Mouse (Mus musculus) midbrain, embryonic 13.5 days (tissue): ENCODE data around the gene Kcnma1. TPM values are rescaled to one million over a fixed set of nuclear protein-coding genes. Genes with fewer than 3 reads are reported as not detected.

Experiments
- ATAC-seq: fragments of 200-750 bp; cut with Nextera tagmentation; 2 replicates; pipeline ENCODE4 v1.8.0; 2017; ENCODE audit warnings: mild to moderate bottlenecking, moderate TSS enrichment, moderate library complexity
- H3K27ac ChIP-seq: fragments of 300-500 bp; sonication (generic); 2 replicates; pipeline ENCODE4 v1.5.1; 2015; ENCODE audit warnings: inconsistent platforms, mild to moderate bottlenecking, moderate library complexity
- H3K27me3 ChIP-seq: fragments of 300-500 bp; sonication (generic); 2 replicates; pipeline ENCODE4 v1.6.1; 2015; ENCODE audit warnings: mild to moderate bottlenecking, inconsistent platforms
- H3K36me3 ChIP-seq: fragments of 300-500 bp; sonication (generic); 2 replicates; pipeline ENCODE4 v1.6.1; 2015; ENCODE audit warnings: mild to moderate bottlenecking, inconsistent platforms
- H3K4me1 ChIP-seq: fragments of 300-500 bp; sonication (generic); replicated peaks from 2 replicates; pipeline ENCODE4 v1.6.1; 2015; ENCODE audit warnings: inconsistent platforms
- H3K4me2 ChIP-seq: fragments of 300-500 bp; sonication (generic); replicated peaks from 2 replicates; pipeline ENCODE4 v1.6.1; 2015; ENCODE audit warnings: moderate library complexity, mild to moderate bottlenecking, inconsistent platforms
- H3K4me3 ChIP-seq: fragments of 300-500 bp; sonication (generic); replicated peaks from 2 replicates; pipeline ENCODE4 v1.5.1; 2015; ENCODE audit warnings: mild to moderate bottlenecking, inconsistent platforms
- H3K9ac ChIP-seq: fragments of 300-500 bp; sonication (generic); replicated peaks from 2 replicates; pipeline ENCODE4 v1.6.1; 2015; ENCODE audit warnings: mild to moderate bottlenecking, inconsistent platforms
- H3K9me3 ChIP-seq: fragments of 300-500 bp; sonication (generic); 2 replicates; pipeline ENCODE4 v1.6.1; 2016; ENCODE audit warnings: mild to moderate bottlenecking, inconsistent platforms
- WGBS: fragments of 180-500 bp; shearing (Covaris S2); methylation state at CpG from one replicate; pipeline ENCODE4 v1.1.7; 2015; 5-methylcytosine and 5-hydroxymethylcytosine counted together
- polyA plus RNA-seq: library from polyadenylated mRNA; unstranded; fragments of >200 nt; fragmentation: Nextera tagmentation; extraction: Ambion mirVana; gene quantifications from 2 replicates; pipeline ENCODE4 v1.2.1, GENCODE M21; 2015

Kcnma1 gene
- polyA plus RNA-seq, 1 experiment from 2014 or later: 8.1 TPM

- ATAC-seq: no peak
- no peak overlapping the region for H3K4me3 ChIP-seq
- WGBS: 54% methylated on average over 3 of the region's 3 CpGs
These were observed 308.6 kb downstream of the Kcnma1 start for GRCm38 (mm10) chr14:23705647-23706046.

GRCm38 (mm10) chr14:23704303-23704702 lies 310.0 kb downstream of the Kcnma1 start:
- no peaks in the 10 kb centered on the region for H3K36me3 ChIP-seq
- ATAC-seq: no peak
- H3K4me1 ChIP-seq: 0 out of 2 replicates have a peak, but pooled peaks cover 5% of the 10 kb centered on the region
- H3K4me2 ChIP-seq: no peak overlapping the region
- H3K9ac ChIP-seq: no peak overlapping the region
- no peaks in the 10 kb centered on the region for H3K27me3 ChIP-seq
- H3K9me3 ChIP-seq: no peaks in the 10 kb centered on the region
- H3K27ac ChIP-seq: no peak overlapping the region
- no peak overlapping the region for H3K4me3 ChIP-seq

More at GRCm38 (mm10) chr14:23705647-23706046, 308.6 kb downstream of the Kcnma1 start:
- Histone ChIP-seq H3K27ac (no peak overlapping the region), H3K27me3 (no peaks in the 10 kb centered on the region), H3K9me3 (no peaks in the 10 kb centered on the region), H3K36me3 (no peaks in the 10 kb centered on the region), H3K9ac (no peak overlapping the region), H3K4me2 (no peak overlapping the region), H3K4me1 (peaks cover 6% of the 10 kb centered on the region)

- no peaks in the 10 kb centered on the region for H3K4me1 ChIP-seq
- WGBS: 83% methylated on average over 3 of the region's 3 CpGs
- H3K9me3 ChIP-seq: no peaks in the 10 kb centered on the region
- H3K27me3 ChIP-seq: no peaks in the 10 kb centered on the region
- H3K4me3 ChIP-seq: no peak overlapping the region
- H3K27ac ChIP-seq: no peak overlapping the region
- no peak overlapping the region for H3K4me2 ChIP-seq
- no peaks in the 10 kb centered on the region for H3K36me3 ChIP-seq
- no peak overlapping the region for H3K9ac ChIP-seq
- ATAC-seq: no peak
These were observed 317.9 kb downstream of the Kcnma1 start for GRCm38 (mm10) chr14:23696341-23696740.

GRCm38 (mm10) chr14:23689681-23690080 lies 324.6 kb downstream of the Kcnma1 start:
- H3K4me2 ChIP-seq: no peak overlapping the region
- no peak overlapping the region for H3K9ac ChIP-seq
- 71% methylated on average over 5 of the region's 5 CpGs for WGBS
- H3K9me3 ChIP-seq: no peaks in the 10 kb centered on the region
- H3K27me3 ChIP-seq: no peaks in the 10 kb centered on the region
- no peaks in the 10 kb centered on the region for H3K4me1 ChIP-seq
- no peak overlapping the region for H3K4me3 ChIP-seq
- no peak overlapping the region for H3K27ac ChIP-seq
- no peaks in the 10 kb centered on the region for H3K36me3 ChIP-seq
- no peak for ATAC-seq

- H3K4me2 ChIP-seq: no peak overlapping the region
- no peak overlapping the region for H3K4me3 ChIP-seq
- 81% methylated on average over 3 of the region's 3 CpGs for WGBS
- no peak for ATAC-seq
- no peaks in the 10 kb centered on the region for H3K4me1 ChIP-seq
- no peak overlapping the region for H3K9ac ChIP-seq
- H3K27me3 ChIP-seq: no peaks in the 10 kb centered on the region
- no peaks in the 10 kb centered on the region for H3K9me3 ChIP-seq
- no peak overlapping the region for H3K27ac ChIP-seq
- H3K36me3 ChIP-seq: no peaks in the 10 kb centered on the region
These were observed 325.8 kb downstream of the Kcnma1 start for GRCm38 (mm10) chr14:23688513-23688912.

GRCm38 (mm10) chr14:23684463-23685066 lies 329.7 kb downstream of the Kcnma1 start:
- Histone ChIP-seq H3K4me1 (no peaks in the 10 kb centered on the region), H3K4me2 (no peak overlapping the region), H3K27ac (no peak overlapping the region), H3K27me3 (no peaks in the 10 kb centered on the region), H3K9ac (no peak overlapping the region), H3K4me3 (no peak overlapping the region), H3K36me3 (no peaks in the 10 kb centered on the region), H3K9me3 (no peaks in the 10 kb centered on the region)
- no peak for ATAC-seq
- 63% methylated on average over 3 of the region's 3 CpGs for WGBS

- H3K27me3 ChIP-seq: no peaks in the 10 kb centered on the region
- no peak overlapping the region for H3K4me3 ChIP-seq
- no peak overlapping the region for H3K27ac ChIP-seq
- H3K4me2 ChIP-seq: no peak overlapping the region
- H3K9ac ChIP-seq: no peak overlapping the region
- H3K4me1 ChIP-seq: no peaks in the 10 kb centered on the region
- H3K9me3 ChIP-seq: no peaks in the 10 kb centered on the region
- no peak for ATAC-seq
- WGBS: 88% methylated on average over 4 of the region's 4 CpGs
- H3K36me3 ChIP-seq: no peaks in the 10 kb centered on the region
These were observed 331.5 kb downstream of the Kcnma1 start for GRCm38 (mm10) chr14:23682758-23683157.

- no peak overlapping the region for H3K9ac ChIP-seq
- H3K9me3 ChIP-seq: no peaks in the 10 kb centered on the region
- no peak overlapping the region for H3K4me3 ChIP-seq
- H3K27me3 ChIP-seq: no peaks in the 10 kb centered on the region
- no peak for ATAC-seq
- 70% methylated on average over 2 of the region's 2 CpGs for WGBS
- no peaks in the 10 kb centered on the region for H3K36me3 ChIP-seq
- H3K27ac ChIP-seq: no peak overlapping the region
- H3K4me2 ChIP-seq: no peak overlapping the region
- H3K4me1 ChIP-seq: no peaks in the 10 kb centered on the region
These were observed 334.9 kb downstream of the Kcnma1 start for GRCm38 (mm10) chr14:23679378-23679777.

- H3K9ac ChIP-seq: no peak overlapping the region
- no peaks in the 10 kb centered on the region for H3K4me1 ChIP-seq
- ATAC-seq: no peak
- H3K27me3 ChIP-seq: no peaks in the 10 kb centered on the region
- no peak overlapping the region for H3K4me2 ChIP-seq
- WGBS: 88% methylated on average over 3 of the region's 3 CpGs
- no peaks in the 10 kb centered on the region for H3K9me3 ChIP-seq
- no peak overlapping the region for H3K4me3 ChIP-seq
- no peak overlapping the region for H3K27ac ChIP-seq
- H3K36me3 ChIP-seq: no peaks in the 10 kb centered on the region
These were observed 347.9 kb downstream of the Kcnma1 start for GRCm38 (mm10) chr14:23666420-23666819.

GRCm38 (mm10) chr14:23651682-23652081 lies 362.6 kb downstream of the Kcnma1 start:
- H3K4me1 ChIP-seq: no peaks in the 10 kb centered on the region
- 65% methylated on average over 4 of the region's 4 CpGs for WGBS
- no peaks in the 10 kb centered on the region for H3K36me3 ChIP-seq
- no peak overlapping the region for H3K4me3 ChIP-seq
- ATAC-seq: no peak
- H3K27me3 ChIP-seq: no peaks in the 10 kb centered on the region
- no peaks in the 10 kb centered on the region for H3K9me3 ChIP-seq
- H3K27ac ChIP-seq: no peak overlapping the region
- H3K9ac ChIP-seq: no peak overlapping the region
- H3K4me2 ChIP-seq: no peak overlapping the region

GRCm38 (mm10) chr14:23650126-23650525 lies 364.2 kb downstream of the Kcnma1 start:
- H3K4me1 ChIP-seq: 0 out of 2 replicates have a peak, but pooled peaks cover 3% of the 10 kb centered on the region
- no peak for ATAC-seq
- H3K9ac ChIP-seq: no peak overlapping the region
- H3K4me3 ChIP-seq: no peak overlapping the region
- H3K27ac ChIP-seq: no peak overlapping the region
- H3K36me3 ChIP-seq: no peaks in the 10 kb centered on the region
- H3K9me3 ChIP-seq: no peaks in the 10 kb centered on the region
- H3K27me3 ChIP-seq: no peaks in the 10 kb centered on the region
- H3K4me2 ChIP-seq: no peak overlapping the region
- 91% methylated on average over 3 of the region's 3 CpGs for WGBS

GRCm38 (mm10) chr14:23645361-23646063 lies 368.8 kb downstream of the Kcnma1 start:
- Histone ChIP-seq H3K27ac (no peak overlapping the region), H3K27me3 (no peaks in the 10 kb centered on the region), H3K4me2 (no peak overlapping the region), H3K4me3 (no peak overlapping the region), H3K4me1 (0 out of 2 replicates have a peak, but pooled peaks cover 7% of the 10 kb centered on the region), H3K36me3 (no peaks in the 10 kb centered on the region), H3K9me3 (no peaks in the 10 kb centered on the region), H3K9ac (no peak overlapping the region)
- WGBS: 63% methylated on average over 9 of the region's 9 CpGs
- ATAC-seq: 0 out of 2 replicates have a peak, but pooled peaks have one; percentile 20
